Mouse (Mus musculus) megakaryocyte, adult 5-6 weeks (primary cell): ENCODE results near the gene Csad. TPM values are rescaled to one million over a fixed set of nuclear protein-coding genes. Genes with fewer than 3 reads are reported as not detected.

Experiments used
- ATAC-seq: 2 replicates; pipeline ENCODE4 v1.8.0; 2016; ENCODE audit warnings: mild to moderate bottlenecking, inconsistent platforms; ENCODE audit not compliant: poor library complexity, severe bottlenecking
- total RNA-seq, 2 experiments: library from RNA; stranded (forward) in 1 of 2; stranded (reverse) in 1 of 2; fragments of 153-499, 151-499 nt in 1 of 2; fragments of 221-1000, 200-1000 nt in 1 of 2; gene quantifications; 2 replicates each; pipeline versions ENCODE4 v1.2.3 to v1.2.4; 2015 to 2017

Csad gene
- total RNA-seq, 2 experiments from 2014 or later, result 8.6 to 9.3 TPM

DNA sequence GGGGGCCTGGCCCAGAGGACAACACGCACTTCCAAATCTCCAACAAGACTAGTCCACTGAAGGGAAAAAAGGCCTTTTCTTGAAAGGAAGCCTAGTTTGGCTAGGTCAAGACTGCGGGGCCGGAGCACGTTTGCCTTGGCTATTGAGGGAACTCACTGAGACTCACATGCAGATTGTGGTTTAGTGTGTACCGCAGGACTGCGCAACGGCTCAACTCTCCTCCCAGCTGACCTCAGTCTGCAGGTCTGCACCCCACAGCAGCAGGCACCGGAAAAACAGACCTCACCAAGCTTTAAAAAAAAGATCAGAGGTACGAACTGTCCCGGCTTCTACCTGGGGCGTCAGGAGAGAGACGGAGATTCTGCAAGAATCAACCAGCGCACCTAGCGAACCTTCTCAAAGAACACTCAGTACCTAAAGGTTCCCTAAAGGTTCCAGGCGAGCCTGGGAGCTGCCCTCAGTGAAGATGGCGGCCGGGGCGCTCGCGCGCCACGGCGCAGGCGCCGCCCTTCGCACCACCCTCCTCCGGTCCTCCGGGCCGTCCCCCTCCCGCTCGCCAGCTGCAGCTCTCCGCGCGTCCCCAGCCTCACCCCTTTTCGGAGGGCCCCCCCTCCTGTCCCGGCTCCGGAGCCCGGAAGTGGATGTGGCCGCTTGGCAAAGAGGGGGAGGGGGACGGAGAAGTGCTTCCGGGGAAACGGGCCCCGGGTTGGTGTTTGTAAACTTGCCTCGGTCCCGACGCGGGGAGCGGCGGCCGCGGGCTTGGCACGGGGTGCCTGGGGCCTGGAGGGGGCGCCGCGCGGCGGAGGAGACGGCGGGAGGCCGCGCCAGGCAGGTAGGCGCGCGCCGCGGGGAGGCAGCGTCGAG lies 1.3 kb downstream of the Csad start, which contains the start of gene Zfp740:
TSS of gene Zfp740 (plus strand) at position 279 of the 864 bp plus-strand sequence.
- ATAC-seq, result peak; percentile 89

DNA sequence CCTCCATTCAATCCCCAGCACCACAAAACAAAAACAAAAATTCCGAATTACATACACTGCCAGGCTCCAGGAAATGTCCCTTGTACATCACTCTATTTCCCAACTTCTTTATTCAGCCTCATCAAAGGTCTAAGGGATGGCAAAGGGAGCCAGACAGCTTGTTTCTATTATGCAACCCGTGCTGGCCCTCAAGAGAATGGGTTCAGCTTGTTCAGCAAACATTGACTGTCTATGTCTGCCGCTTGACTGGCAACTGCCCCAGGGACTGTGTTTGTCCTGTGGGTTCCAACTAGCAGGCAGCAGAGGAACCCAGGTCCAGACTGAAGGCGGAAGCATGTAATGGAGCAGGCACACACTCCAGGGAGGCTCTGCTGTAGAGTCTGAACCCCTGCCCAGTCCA lies 5.7 kb downstream of the Csad start:
- ATAC-seq, result no peak

DNA sequence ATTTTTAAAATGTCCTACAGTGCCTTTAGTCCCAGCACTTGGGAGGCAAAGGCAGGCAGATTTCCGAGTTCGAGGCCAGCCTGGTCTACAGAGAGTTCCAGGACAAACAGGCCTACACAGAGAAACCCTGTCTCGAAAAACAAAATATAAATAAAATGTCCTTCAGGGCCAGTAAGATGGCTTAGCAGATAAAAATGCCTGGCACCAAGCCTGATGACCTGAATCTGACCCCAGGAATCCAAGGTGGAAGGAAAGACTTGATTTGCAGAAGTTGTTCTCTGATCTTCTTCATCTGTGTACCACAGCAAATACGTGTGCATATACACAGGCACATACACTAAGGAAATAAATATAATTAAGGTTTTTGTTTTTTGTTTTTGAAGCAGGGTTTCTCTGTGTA lies 9.2 kb downstream of the Csad start:
- no peak for ATAC-seq

DNA sequence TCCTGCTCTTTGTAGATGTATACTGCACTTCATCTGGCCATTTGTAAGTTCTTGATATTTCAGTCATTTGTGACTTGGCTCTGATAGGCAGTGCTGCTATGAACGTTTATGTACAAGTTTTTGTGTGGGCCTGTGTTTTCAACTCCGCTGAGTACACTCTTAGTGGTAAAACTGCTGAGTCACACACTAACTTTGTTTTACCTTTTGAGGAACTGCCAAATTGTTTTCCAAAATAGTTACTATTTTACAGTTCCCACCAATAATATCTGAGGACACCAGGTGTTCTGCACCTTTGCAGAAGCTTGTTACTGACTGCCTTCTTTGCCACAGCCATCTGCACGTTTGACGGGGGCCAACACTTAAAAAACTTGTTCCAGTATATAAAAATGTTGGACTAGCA lies 10.1 kb downstream of the Csad start:
- peak; percentile 43; the same call in 1 of the 2 replicates for ATAC-seq

DNA sequence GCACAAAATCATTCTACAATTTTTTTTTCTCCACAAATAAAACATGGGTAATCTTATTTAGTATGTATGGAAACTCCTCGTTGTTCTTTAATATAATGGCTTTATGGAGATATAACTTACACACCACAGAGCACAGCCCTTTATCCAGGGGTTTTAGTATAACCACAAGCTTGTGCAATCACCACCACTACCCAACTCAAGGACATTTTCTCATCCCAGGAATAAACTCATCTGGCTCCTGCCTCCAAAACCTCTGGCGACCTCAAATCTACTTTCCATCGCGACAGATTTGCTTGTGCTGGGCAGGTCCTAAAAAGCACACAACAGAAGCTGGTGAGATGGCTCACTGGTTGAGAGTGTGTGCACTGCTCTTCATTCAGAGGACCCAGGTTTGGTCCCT lies 10.9 kb downstream of the Csad start:
- no peak for ATAC-seq

DNA sequence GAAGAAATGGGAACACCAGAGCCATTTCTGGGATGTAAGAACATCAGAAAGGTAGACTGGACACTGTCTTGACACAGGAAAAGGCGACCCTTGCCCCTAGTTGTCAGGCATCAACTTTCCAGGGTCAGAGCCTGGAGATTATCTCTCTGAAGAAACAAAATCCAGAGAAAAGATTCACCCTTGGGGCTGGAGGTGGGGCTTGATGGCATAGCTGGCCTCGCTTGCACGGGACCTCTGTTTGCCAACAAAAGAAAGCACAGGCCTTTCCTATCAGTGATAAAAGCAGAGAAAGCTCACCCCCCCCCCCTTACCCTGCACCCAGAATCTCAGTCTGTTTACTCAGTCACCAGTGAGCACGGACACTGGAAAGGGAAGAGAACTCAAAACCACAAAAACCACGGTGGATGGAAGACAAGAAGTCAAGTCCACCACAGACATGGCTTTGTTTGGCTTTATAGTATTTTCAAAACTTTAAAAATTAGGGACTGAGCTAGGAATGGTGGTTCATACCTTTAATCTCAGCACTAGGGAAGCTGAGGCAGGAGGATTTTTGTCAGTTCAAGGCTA lies 11.6 kb downstream of the Csad start:
- peak; percentile 72 for ATAC-seq

GRCm38 (mm10) chr15:102192271-102192812 lies 12.2 kb downstream of the Csad start:
- ATAC-seq, result peak; percentile 85

DNA sequence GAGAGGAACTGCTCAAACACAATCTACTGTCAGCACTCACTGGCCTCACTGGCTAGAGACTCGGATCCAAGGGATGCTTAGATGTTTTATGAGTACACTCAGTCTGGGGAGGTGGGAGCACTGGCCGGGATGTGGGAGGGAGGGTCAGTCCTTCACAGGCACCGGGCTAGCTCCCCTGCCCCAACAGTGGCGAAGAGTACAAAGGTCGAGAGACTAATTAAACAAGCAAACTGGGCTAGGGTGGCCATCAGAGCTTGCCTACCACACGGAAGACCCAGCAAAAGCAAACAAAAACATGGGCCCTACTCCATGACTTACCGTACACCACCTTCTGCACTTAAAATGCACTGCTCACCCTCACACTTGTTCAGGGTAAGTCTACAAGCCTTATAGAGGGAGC lies 12.8 kb downstream of the Csad start:
- ATAC-seq, result no peak

GRCm38 (mm10) chr15:102188883-102189282 lies 15.6 kb downstream of the Csad start:
- no peak for ATAC-seq

DNA sequence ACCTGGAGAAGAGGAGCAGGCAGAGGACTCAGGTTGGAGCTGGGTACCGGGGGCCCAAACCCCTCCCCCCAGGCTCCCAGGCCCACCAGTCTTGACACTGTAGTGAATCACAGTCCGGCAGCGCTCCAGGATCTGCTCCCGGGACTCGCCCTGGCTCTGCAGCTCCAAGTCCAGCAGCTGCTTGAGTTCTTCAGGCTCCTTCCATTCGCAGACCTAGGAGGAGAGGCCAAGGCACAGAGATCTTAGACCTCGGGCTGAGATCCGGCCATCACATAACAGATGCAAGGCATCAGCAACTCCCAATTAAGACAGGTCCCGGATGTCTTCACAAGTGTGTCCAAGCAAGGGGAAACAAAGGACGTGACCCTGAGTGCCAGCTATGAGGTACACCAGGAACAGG lies 16.4 kb downstream of the Csad start:
- no peak for ATAC-seq

GRCm38 (mm10) chr15:102186239-102186638 lies 18.3 kb downstream of the Csad start:
- no peak for ATAC-seq

GRCm38 (mm10) chr15:102183076-102183475 lies 21.4 kb downstream of the Csad start:
- no peak for ATAC-seq

- no peak for ATAC-seq
Measured at GRCm38 (mm10) chr15:102179924-102180323, 24.6 kb downstream of the Csad start.

DNA sequence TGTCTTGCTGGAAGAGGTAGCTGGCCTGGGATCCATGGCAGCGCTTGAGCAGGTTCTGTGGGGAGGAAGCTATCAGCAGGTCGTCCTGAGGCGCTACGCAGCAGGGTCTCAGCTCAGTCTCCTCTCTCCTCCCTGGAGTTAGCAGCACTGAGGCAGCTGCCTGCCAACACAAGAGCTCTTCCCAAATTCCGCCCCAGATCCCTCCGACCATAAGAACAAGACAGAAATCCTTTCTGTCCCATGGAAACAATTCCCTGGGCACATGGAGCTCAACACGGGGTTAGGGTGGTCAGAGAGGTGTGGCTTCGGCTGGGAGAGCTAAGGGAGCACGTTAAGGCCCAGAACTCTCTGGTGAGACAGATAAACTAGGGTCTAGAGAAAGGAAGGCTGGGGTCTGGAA lies 25.4 kb downstream of the Csad start:
- no peak for ATAC-seq

GRCm38 (mm10) chr15:102178279-102178678 lies 26.2 kb downstream of the Csad start:
- peak; percentile 95 for ATAC-seq

DNA sequence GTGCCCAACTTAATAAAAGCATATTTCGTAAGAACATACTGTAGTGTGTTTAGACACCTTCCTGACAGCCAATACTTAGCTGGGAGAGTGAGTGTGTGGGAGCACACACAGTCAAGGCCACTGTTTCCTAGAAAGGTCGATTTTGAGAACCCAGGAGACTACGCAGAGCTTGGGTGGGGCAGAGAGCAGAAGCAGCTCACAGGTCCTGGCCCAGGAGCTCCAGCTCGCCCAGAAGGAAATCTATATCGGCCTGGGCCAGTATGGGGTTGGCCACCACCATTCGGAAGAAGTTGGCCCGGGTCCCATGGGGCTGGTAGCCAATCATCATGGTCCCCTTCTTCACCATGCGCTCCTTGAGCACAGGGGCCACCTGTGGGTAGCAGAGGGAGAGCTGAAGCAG lies 27.1 kb downstream of the Csad start:
- ATAC-seq, result no peak

- ATAC-seq, result 0 out of 2 replicates have a peak, but pooled peaks have one; percentile 43
Measured at GRCm38 (mm10) chr15:102176571-102177316, 27.8 kb downstream of the Csad start.

DNA sequence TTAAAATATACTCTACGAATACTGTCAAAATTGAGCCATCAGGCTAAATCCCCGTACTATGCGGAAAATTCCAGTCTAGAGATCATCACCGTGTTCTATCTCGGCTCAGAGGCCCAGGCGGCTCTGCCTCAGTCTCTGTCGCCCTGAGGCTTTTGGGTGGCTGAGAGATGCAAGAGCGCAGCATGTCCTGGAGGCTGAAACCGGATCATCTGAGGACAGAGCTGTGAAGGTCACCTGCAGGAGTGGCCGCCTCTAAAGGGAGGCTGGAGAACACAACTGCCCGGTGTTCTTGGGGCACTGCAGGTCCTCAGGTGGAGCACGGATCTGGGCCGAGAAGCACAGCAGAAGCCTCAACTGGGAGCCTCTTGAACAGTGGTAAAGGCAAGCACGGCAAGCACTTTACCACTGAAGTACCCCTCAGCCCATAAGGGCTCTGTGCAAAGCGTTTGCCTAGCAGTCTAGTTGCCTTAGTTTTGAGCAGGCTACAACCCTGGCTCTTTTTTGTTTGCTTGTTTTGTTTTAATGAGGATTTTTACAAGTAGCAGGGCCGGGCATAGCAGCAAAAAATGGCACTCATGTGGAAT lies 28.7 kb downstream of the Csad start:
- ATAC-seq, result no peak

DNA sequence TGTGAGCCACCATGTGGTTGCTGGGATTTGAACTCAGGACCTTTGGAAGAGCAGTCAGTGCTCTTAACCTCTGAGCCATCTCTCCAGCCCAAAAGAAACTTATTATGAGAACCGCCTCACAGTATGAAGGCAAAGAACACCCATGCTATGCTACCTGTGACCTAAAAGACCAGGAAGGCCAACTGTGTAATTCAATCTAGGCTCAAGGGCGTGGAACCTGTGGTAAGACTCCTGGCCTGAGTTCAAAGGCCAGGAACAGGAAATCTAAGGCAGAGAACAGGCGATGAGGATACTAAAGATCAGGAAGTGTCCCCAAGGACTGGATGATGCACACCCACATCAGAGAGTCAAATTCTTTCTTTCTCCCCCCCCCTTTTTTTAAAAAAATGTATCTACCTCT lies 30.9 kb downstream of the Csad start:
- ATAC-seq, result no peak

GRCm38 (mm10) chr15:102169064-102169463 lies 35.5 kb downstream of the Csad start:
- no peak for ATAC-seq

GRCm38 (mm10) chr15:102167620-102168021 lies 36.9 kb downstream of the Csad start:
- no peak for ATAC-seq
